8 mouse cellular contexts compared by ENCODE assay signal in the genomic region with DNA sequence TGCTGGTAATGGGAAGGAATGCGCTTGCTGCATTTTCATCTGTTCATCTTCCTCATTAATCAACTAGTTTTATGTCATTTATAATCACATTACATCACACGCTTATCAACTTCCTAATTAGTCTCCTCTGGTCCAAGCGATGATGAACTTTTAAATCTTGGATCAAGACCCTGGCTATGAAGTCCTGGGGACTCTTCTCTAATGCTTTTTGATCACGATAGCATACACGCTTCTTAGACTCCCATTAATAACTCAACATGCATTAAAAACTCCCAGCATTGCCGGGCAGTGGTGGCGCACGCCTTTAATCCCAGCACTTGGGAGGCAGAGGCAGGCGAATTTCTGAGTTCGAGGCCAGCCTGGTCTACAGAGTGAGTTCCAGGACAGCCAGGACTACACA. TPM values are rescaled to one million over a fixed set of nuclear protein-coding genes. Genes with fewer than 3 reads are reported as not detected.
A peak's percentile ranks its signal among the peaks of the same experiment; 100 is the strongest.
DNase-seq lines count a peak whose midpoint lies in the region; ATAC-seq and TF ChIP-seq lines count a peak whose summit lies in the region.

No protein-coding gene starts in this region.

- H3K27ac ChIP-seq in layer of hippocampus, adult 2 months: peak overlapping the region; percentile 98
- no peak overlapping the region for H3K27ac ChIP-seq in embryonic facial prominence, embryonic 13.5 days
- peak overlapping the region; percentile 81; the same call in 1 of the 2 replicates for H3K27ac ChIP-seq in intestine, embryonic 14.5 days (ENCODE audit: low read depth)

- no peak for DNase-seq in layer of hippocampus, adult 2 months (ENCODE audit: low spot score in 2 of 2)
- DNase-seq in layer of hippocampus, adult 9-11 months: no peak
- DNase-seq in intestine, embryonic 14.5 days (ENCODE audit: low spot score): no peak
- no peak for DNase-seq in layer of hippocampus, postnatal 36 days
- no peak for DNase-seq in gastrocnemius, adult 18-20 months (ENCODE audit: low spot score)
- DNase-seq in embryo, embryonic 9.5 days (ENCODE audit: extremely low spot score): no peak

- H3K9me3 ChIP-seq in embryonic facial prominence, embryonic 13.5 days: no peaks in the 10 kb centered on the region
- H3K9me3 ChIP-seq in intestine, embryonic 14.5 days (ENCODE audit: control insufficient read depth, low read length): no peaks in the 10 kb centered on the region

- no peak for TF ChIP-seq POLR2A in myocyte (IDR thresholded peaks at IDR 0.05; ENCODE audit: insufficient read length, low read depth)

- 29% methylated on average over 10 of the region's 10 CpGs for WGBS in embryonic facial prominence, embryonic 13.5 days
- WGBS in intestine, embryonic 14.5 days: 28% methylated on average over 10 of the region's 10 CpGs

- peak overlapping the region; percentile 77 for H3K9ac ChIP-seq in embryonic facial prominence, embryonic 13.5 days
- H3K9ac ChIP-seq in intestine, embryonic 14.5 days (ENCODE audit: low read length): peak overlapping the region; percentile 69

- peak overlapping the region; percentile 80 for H3K4me3 ChIP-seq in layer of hippocampus, adult 2 months
- H3K4me3 ChIP-seq in embryonic facial prominence, embryonic 13.5 days: peak overlapping the region; percentile 63
- peak overlapping the region; percentile 77 for H3K4me3 ChIP-seq in intestine, embryonic 14.5 days (ENCODE audit: low read depth, low read length)
- H3K4me3 ChIP-seq in myocyte: peak overlapping the region; percentile 88

- ATAC-seq in embryonic facial prominence, embryonic 13.5 days (ENCODE audit: insufficient number of reproducible peaks, insufficient read depth, low FRiP score, low TSS enrichment, low read depth): no peak
- peak; percentile 28; the same call in 1 of the 2 replicates for ATAC-seq in intestine, embryonic 14.5 days (replicated peaks; ENCODE audit: low FRiP score, low TSS enrichment, low read depth)

- H3K27me3 ChIP-seq in embryonic facial prominence, embryonic 13.5 days: no peaks in the 10 kb centered on the region
- no peaks in the 10 kb centered on the region for H3K27me3 ChIP-seq in intestine, embryonic 14.5 days (replicated peaks; ENCODE audit: control insufficient read depth, insufficient read depth, low read length)
- no peaks in the 10 kb centered on the region for H3K27me3 ChIP-seq in myocyte (ENCODE audit: control insufficient read depth, insufficient read depth, insufficient read length)

- peak overlapping the region; percentile 87 for H3ac ChIP-seq in myocyte (ENCODE audit: control insufficient read depth, insufficient read length)

- no peak for TF ChIP-seq CTCF in layer of hippocampus, adult 2 months (conservative IDR thresholded peaks at IDR 0.05)

- H3K4me1 ChIP-seq in embryonic facial prominence, embryonic 13.5 days: peaks cover 17% of the 10 kb centered on the region
- no peaks in the 10 kb centered on the region; the same call in 1 of the 2 replicates for H3K4me1 ChIP-seq in intestine, embryonic 14.5 days (replicated peaks; ENCODE audit: control insufficient read depth, insufficient read depth, low read length)

- peak overlapping the region; percentile 83 for H3K4me2 ChIP-seq in embryonic facial prominence, embryonic 13.5 days
- peak overlapping the region; percentile 90 for H3K4me2 ChIP-seq in intestine, embryonic 14.5 days (ENCODE audit: low read length)
- H3K4me2 ChIP-seq in myocyte (ENCODE audit: low read depth): peak overlapping the region; percentile 71

- H3K79me2 ChIP-seq in myocyte (ENCODE audit: control insufficient read depth, insufficient read depth): peaks cover 46% of the 10 kb centered on the region

- peaks cover 30% of the 10 kb centered on the region for H3K36me3 ChIP-seq in embryonic facial prominence, embryonic 13.5 days
- H3K36me3 ChIP-seq in intestine, embryonic 14.5 days (ENCODE audit: control insufficient read depth, insufficient read depth, low read length): peaks cover 38% of the 10 kb centered on the region
- H3K36me3 ChIP-seq in myocyte (ENCODE audit: control insufficient read depth, insufficient read depth): peaks cover 28% of the 10 kb centered on the region

TF ChIP-seq in myocyte, 11 proteins besides CTCF, POLR2A, EP300 and RAD21:
- TF ChIP-seq REST (IDR thresholded peaks at IDR 0.05; ENCODE audit: insufficient read depth, insufficient read length): no peak
- TF ChIP-seq SRF (IDR thresholded peaks at IDR 0.05; ENCODE audit: control insufficient read depth, insufficient read length, low read depth): no peak
TF ChIP-seq in myocyte: peak in this region for 0.

RNA-seq across cellular contexts. Expression of a gene that starts 0.5 kb away (rescaled TPM):
- 10 to 100 TPM; 33.7 to 35.4 TPM for total RNA-seq in layer of hippocampus, adult 2 months (2021)
- 35.0 and 35.4 TPM in 2 replicates for polyA plus RNA-seq in embryonic facial prominence, embryonic 13.5 days (2015; fragmentation: Nextera tagmentation; extraction: Ambion mirVana)
- 32.9 and 35.2 TPM in 2 replicates for polyA plus RNA-seq in intestine, embryonic 14.5 days (2014; fragmentation: Nextera tagmentation; extraction: Ambion mirVana)
- 32.8 TPM for polyA plus RNA-seq in myocyte (2012; fragmentation: generic; extraction: Trizol)
- total RNA-seq in layer of hippocampus, postnatal 36 days (2021): 10 to 100 TPM; 31.0 to 33.2 TPM
- 10 to 100 TPM; 35.9 to 36.4 TPM for total RNA-seq in gastrocnemius, adult 18-20 months (2021)

RNA-seq across cellular contexts. Expression of a gene that starts 0.8 kb away (rescaled TPM):
- 10 to 100 TPM; 71.0 to 74.8 TPM for total RNA-seq in layer of hippocampus, adult 2 months (2021)
- polyA plus RNA-seq in embryonic facial prominence, embryonic 13.5 days (2015; fragmentation: Nextera tagmentation; extraction: Ambion mirVana): 100 and 102 TPM in 2 replicates
- 116 and 121 TPM in 2 replicates for polyA plus RNA-seq in intestine, embryonic 14.5 days (2014; fragmentation: Nextera tagmentation; extraction: Ambion mirVana)
- polyA plus RNA-seq in myocyte (2012; fragmentation: generic; extraction: Trizol): 20.3 TPM
- 10 to 100 TPM; 68.3 to 73.7 TPM for total RNA-seq in layer of hippocampus, postnatal 36 days (2021)
- 10 to 100 TPM; 61.9 to 66.2 TPM for total RNA-seq in gastrocnemius, adult 18-20 months (2021)
